Mouse (Mus musculus): Measurements from ENCODE around the gene Sim2. TPM values are rescaled to one million over a fixed set of nuclear protein-coding genes. Genes with fewer than 3 reads are reported as not detected.

The Sim2 gene
- polyA plus RNA-seq, 1 experiment: 0.05 TPM

GRCm38 (mm10) chr16:94044996-94045395, 39.7 kb upstream of the Sim2 start:
- no peaks in the 10 kb centered on the region; the same call in 1 of the 2 replicates for H3K27me3 ChIP-seq (ENCODE audit: control insufficient read depth, insufficient read depth, low read length)
- H3K27ac ChIP-seq (ENCODE audit: insufficient read depth, low read length): no peak overlapping the region
- H3K4me3 ChIP-seq (replicated peaks; ENCODE audit: insufficient read depth, low read depth, low read length): no peak overlapping the region
- TF ChIP-seq POLR2A (IDR thresholded peaks at IDR 0.05; ENCODE audit: borderline replicate concordance, insufficient read depth, low read length): no peak
- 57% methylated on average over 7 of the region's 7 CpGs for WGBS
- DNase-seq: no peak
- H3K4me1 ChIP-seq (ENCODE audit: control insufficient read depth, insufficient read depth, low read length): no peaks in the 10 kb centered on the region

DNA sequence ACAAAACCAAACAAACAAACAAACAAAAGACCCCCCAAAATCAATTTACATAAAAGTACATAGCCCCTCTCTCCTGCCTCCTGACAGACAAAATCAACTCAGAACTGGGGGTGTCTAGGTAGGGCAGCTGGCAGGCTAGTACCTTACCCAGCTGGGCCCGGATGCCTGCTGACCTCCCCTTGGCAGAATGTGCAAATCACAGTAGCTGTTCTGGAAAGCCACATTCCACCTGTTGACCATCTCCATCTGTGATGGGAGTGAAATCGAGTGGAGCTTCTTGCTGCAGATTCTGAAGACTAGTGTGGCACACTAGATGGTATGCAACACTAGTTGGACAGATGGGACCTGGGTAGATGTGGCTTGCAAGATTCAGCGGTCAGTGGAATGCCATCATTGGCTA, 34.4 kb upstream of the Sim2 start:
- peak; percentile 35 to 67 for DNase-seq
- TF ChIP-seq CTCF (IDR thresholded peaks at IDR 0.05; ENCODE audit: borderline replicate concordance, insufficient read depth, low read depth, low read length): no peak
- no peak for TF ChIP-seq POLR2A (IDR thresholded peaks at IDR 0.05; ENCODE audit: borderline replicate concordance, insufficient read depth, low read length)
- peaks cover 4% of the 10 kb centered on the region; the same call in 1 of the 2 replicates for H3K4me1 ChIP-seq (ENCODE audit: control insufficient read depth, insufficient read depth, low read length)
- no peak overlapping the region for H3K4me3 ChIP-seq (replicated peaks; ENCODE audit: insufficient read depth, low read depth, low read length)
- H3K27me3 ChIP-seq (ENCODE audit: control insufficient read depth, insufficient read depth, low read length): peaks cover 1% of the 10 kb centered on the region; the same call in 1 of the 2 replicates
- 19% methylated on average over 3 of the region's 3 CpGs for WGBS
- no peak overlapping the region for H3K27ac ChIP-seq (ENCODE audit: insufficient read depth, low read length)

DNA sequence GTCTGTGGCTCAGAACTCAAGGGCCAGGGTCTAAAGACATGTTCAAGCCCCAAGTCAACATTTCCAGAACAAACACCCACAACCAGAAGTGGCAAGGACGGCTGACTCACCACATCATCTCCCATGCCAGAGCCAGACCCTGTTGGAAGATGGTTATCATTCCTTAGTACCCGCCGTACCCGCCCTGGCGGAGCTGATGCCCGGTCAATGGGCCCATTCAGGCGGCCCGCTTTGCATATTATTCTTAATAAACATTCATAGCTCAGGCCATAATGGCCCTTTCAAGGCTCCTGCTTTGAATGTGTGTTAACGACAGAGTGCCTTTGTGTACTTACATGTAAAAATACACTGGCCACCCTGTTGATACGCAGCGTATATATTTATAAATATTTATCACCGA, 29.6 kb upstream of the Sim2 start:
- 61% methylated on average over 12 of the region's 12 CpGs for WGBS
- TF ChIP-seq POLR2A (IDR thresholded peaks at IDR 0.05; ENCODE audit: borderline replicate concordance, insufficient read depth, low read length) (no peak), CTCF (IDR thresholded peaks at IDR 0.05; ENCODE audit: borderline replicate concordance, insufficient read depth, low read depth, low read length) (no peak)

GRCm38 (mm10) chr16:94055576-94055975, 29.2 kb upstream of the Sim2 start:
- 48% methylated on average over 8 of the region's 8 CpGs for WGBS
- no peak overlapping the region for H3K27ac ChIP-seq (ENCODE audit: insufficient read depth, low read length)
- no peak for TF ChIP-seq CTCF (IDR thresholded peaks at IDR 0.05; ENCODE audit: borderline replicate concordance, insufficient read depth, low read depth, low read length)
- no peak for TF ChIP-seq POLR2A (IDR thresholded peaks at IDR 0.05; ENCODE audit: borderline replicate concordance, insufficient read depth, low read length)

More for the DNA sequence above, 29.6 kb upstream of the Sim2 start:
- Histone ChIP-seq H3K27me3 (ENCODE audit: control insufficient read depth, insufficient read depth, low read length) (peaks cover 1% of the 10 kb centered on the region; the same call in 1 of the 2 replicates), H3K4me1 (ENCODE audit: control insufficient read depth, insufficient read depth, low read length) (peaks cover 4% of the 10 kb centered on the region; the same call in 1 of the 2 replicates), H3K27ac (ENCODE audit: insufficient read depth, low read length) (no peak overlapping the region), H3K4me3 (replicated peaks; ENCODE audit: insufficient read depth, low read depth, low read length) (no peak overlapping the region)
- DNase-seq: no peak

DNA sequence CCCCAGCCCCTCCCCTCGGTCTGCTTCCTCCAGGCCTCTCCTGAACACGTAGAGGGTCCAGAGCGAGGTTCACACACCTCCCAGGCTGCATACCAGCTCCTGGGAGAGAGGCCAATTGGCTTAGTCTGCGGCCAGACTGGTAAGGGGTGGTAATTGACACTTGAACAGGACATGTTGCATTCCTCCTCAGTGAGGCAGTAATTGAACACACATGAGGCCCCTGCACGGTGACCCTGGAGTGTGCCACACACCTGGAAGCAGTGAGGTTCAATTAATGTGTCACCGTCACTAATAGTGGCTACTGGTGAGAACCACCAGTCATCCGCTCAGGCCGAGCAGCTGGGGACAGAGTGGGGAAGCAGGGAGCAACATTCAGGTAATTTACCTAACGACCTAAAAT, 24.9 kb upstream of the Sim2 start:
- H3K27me3 ChIP-seq (ENCODE audit: control insufficient read depth, insufficient read depth, low read length): no peaks in the 10 kb centered on the region; the same call in 1 of the 2 replicates
- no peak for DNase-seq
- no peak overlapping the region for H3K4me3 ChIP-seq (replicated peaks; ENCODE audit: insufficient read depth, low read depth, low read length)
- no peak overlapping the region for H3K27ac ChIP-seq (ENCODE audit: insufficient read depth, low read length)
- TF ChIP-seq POLR2A (IDR thresholded peaks at IDR 0.05; ENCODE audit: borderline replicate concordance, insufficient read depth, low read length): no peak
- TF ChIP-seq CTCF (IDR thresholded peaks at IDR 0.05; ENCODE audit: borderline replicate concordance, insufficient read depth, low read depth, low read length): no peak
- H3K4me1 ChIP-seq (ENCODE audit: control insufficient read depth, insufficient read depth, low read length): no peaks in the 10 kb centered on the region
- 50% methylated on average over 9 of the region's 9 CpGs for WGBS

More at GRCm38 (mm10) chr16:94055576-94055975, 29.2 kb upstream of the Sim2 start:
- Histone ChIP-seq H3K27me3 (ENCODE audit: control insufficient read depth, insufficient read depth, low read length) (peaks cover 1% of the 10 kb centered on the region; the same call in 1 of the 2 replicates), H3K4me1 (ENCODE audit: control insufficient read depth, insufficient read depth, low read length) (peaks cover 2% of the 10 kb centered on the region; the same call in 1 of the 2 replicates), H3K4me3 (replicated peaks; ENCODE audit: insufficient read depth, low read depth, low read length) (no peak overlapping the region)
- no peak for DNase-seq

- no peak for DNase-seq
- Histone ChIP-seq H3K4me1 (ENCODE audit: control insufficient read depth, insufficient read depth, low read length) (no peaks in the 10 kb centered on the region), H3K27ac (ENCODE audit: insufficient read depth, low read length) (no peak overlapping the region), H3K27me3 (ENCODE audit: control insufficient read depth, insufficient read depth, low read length) (peaks cover 2% of the 10 kb centered on the region; the same call in 1 of the 2 replicates), H3K4me3 (replicated peaks; ENCODE audit: insufficient read depth, low read depth, low read length) (no peak overlapping the region)
- 73% methylated on average over 9 of the region's 9 CpGs for WGBS
- TF ChIP-seq POLR2A (IDR thresholded peaks at IDR 0.05; ENCODE audit: borderline replicate concordance, insufficient read depth, low read length) (no peak), CTCF (IDR thresholded peaks at IDR 0.05; ENCODE audit: borderline replicate concordance, insufficient read depth, low read depth, low read length) (no peak)
Observed at GRCm38 (mm10) chr16:94064211-94064610, 20.5 kb upstream of the Sim2 start.

DNA sequence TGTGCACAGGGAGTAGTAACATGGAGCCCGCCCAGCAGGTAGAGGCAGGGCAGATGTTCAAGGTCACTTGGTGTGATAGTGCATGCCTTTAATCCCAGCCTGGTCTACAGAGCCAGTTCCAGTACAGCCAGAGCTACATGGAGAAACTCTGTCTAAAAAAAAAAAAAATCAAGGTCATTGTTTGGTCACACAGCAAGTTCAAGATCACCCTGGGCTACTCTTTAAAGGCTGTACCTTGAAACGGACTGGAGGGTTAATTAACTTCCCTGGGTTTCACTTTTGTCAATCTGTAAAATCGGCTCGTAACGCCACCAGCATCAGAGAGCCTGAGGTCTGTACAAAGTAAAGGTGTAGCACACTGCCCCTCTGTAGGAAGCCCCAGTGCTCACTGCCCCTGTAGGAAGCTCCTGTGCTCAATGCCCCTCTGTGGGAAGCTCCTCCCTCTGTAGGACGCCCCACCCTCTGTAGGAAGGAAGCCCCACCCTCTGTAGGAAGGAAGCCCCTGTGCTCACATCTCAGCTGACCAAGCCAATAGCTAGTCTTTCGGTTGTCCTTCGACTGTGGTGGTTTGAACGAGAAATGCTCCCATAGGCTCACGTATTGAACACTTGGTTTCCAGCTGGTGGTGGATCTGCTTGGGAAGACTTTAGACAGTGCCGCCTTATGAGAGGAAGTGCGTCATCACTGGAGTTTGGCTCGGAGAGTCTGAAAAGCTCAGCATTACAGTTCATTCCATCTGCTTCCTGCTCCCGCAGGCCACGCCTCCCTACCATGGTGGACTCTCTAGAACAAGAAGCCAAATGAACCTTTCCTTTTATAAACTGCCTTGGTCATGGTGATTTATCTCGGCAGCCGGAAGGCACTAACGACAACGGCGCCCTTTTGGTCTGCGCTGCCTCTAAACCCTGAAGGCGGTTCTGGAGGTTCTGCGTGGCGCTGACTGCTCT, 18.7 kb upstream of the Sim2 start:
- H3K4me1 ChIP-seq (ENCODE audit: control insufficient read depth, insufficient read depth, low read length): no peaks in the 10 kb centered on the region
- DNase-seq: no peak
- TF ChIP-seq POLR2A (IDR thresholded peaks at IDR 0.05; ENCODE audit: borderline replicate concordance, insufficient read depth, low read length) (no peak), CTCF (IDR thresholded peaks at IDR 0.05; ENCODE audit: borderline replicate concordance, insufficient read depth, low read depth, low read length) (no peak)
- H3K27ac ChIP-seq (ENCODE audit: insufficient read depth, low read length): no peak overlapping the region
- H3K4me3 ChIP-seq (replicated peaks; ENCODE audit: insufficient read depth, low read depth, low read length): no peak overlapping the region
- H3K27me3 ChIP-seq (ENCODE audit: control insufficient read depth, insufficient read depth, low read length): peaks cover 2% of the 10 kb centered on the region; the same call in 1 of the 2 replicates
- WGBS: 71% methylated on average over 24 of the region's 24 CpGs

DNA sequence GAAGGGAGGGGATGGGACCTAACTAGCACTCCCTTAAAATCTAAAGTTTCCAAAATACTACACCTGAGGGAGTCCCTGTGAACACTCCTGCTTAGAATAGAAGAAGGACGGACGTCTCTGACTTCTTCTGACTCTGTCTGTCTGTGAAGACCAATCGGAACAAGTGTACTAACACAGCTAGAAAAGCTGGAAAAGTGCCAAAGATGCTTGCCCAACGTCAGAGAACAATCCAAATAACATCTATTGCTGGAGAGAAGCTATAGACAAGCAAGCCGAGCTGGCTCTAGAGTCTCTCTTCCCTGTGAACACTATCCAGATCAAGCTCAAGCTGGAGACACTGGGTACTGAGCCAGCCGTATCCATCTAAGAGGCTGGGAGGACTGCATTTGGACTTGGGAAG, 18.0 kb upstream of the Sim2 start:
- WGBS: 45% methylated on average over 6 of the region's 6 CpGs
- H3K4me1 ChIP-seq (ENCODE audit: control insufficient read depth, insufficient read depth, low read length): no peaks in the 10 kb centered on the region
- H3K27ac ChIP-seq (ENCODE audit: insufficient read depth, low read length): no peak overlapping the region
- no peak for TF ChIP-seq POLR2A (IDR thresholded peaks at IDR 0.05; ENCODE audit: borderline replicate concordance, insufficient read depth, low read length)
- TF ChIP-seq CTCF (IDR thresholded peaks at IDR 0.05; ENCODE audit: borderline replicate concordance, insufficient read depth, low read depth, low read length): no peak
- H3K27me3 ChIP-seq (ENCODE audit: control insufficient read depth, insufficient read depth, low read length): peaks cover 2% of the 10 kb centered on the region; the same call in 1 of the 2 replicates
- DNase-seq: no peak
- no peak overlapping the region for H3K4me3 ChIP-seq (replicated peaks; ENCODE audit: insufficient read depth, low read depth, low read length)
